Mouse (Mus musculus): ENCODE measurements around the gene Zfp980. TPM values are rescaled to one million over a fixed set of nuclear protein-coding genes. Genes with fewer than 3 reads are reported as not detected.

Zfp980 gene
- polyA plus RNA-seq, 1 experiment from 2014 or later: not detected

Other genes with a start within 250 kb of the Zfp980 start
- not detected in 2 replicates for gene Zfp990, start 159.9 kb upstream of the Zfp980 start, polyA plus RNA-seq (2015; fragmentation: Nextera tagmentation; extraction: Ambion mirVana)
- gene Gm13212, start 85.5 kb upstream of the Zfp980 start, polyA plus RNA-seq (2015; fragmentation: Nextera tagmentation; extraction: Ambion mirVana): 0.19 and 0.28 TPM in 2 replicates
- not detected in 2 replicates for gene Zfp986, start 198.1 kb downstream of the Zfp980 start, polyA plus RNA-seq (2015; fragmentation: Nextera tagmentation; extraction: Ambion mirVana)

Measured in midbrain, embryonic 15.5 days (tissue).